Mouse (Mus musculus): ENCODE results near the gene Ptpn1. TPM values are rescaled to one million over a fixed set of nuclear protein-coding genes. Genes with fewer than 3 reads are reported as not detected.

The Ptpn1 gene
- total and polyA plus RNA-seq, 3 experiments = 69.8 to 131 (median 77.6) TPM

GRCm38 (mm10) chr2:167947251-167947650 lies 15.4 kb downstream of the Ptpn1 start:
- Histone ChIP-seq H3K27me3 (replicated peaks) (no peaks in the 10 kb centered on the region), H3K79me2 (replicated peaks; ENCODE audit: control insufficient read depth, extremely low read depth, insufficient read depth, poor library complexity, severe bottlenecking) (peaks cover 97% of the 10 kb centered on the region), H3K36me3 (replicated peaks in 1 of 2; ENCODE audit: control insufficient read depth in 1 of 2, insufficient read depth in 1 of 2, low read length in 1 of 2) (peaks cover 0 to 52% of the 10 kb centered on the region in 2 experiments), H3K4me1 (ENCODE audit: control insufficient read depth in 1 of 2, insufficient read depth in 2 of 2) (peaks cover 75 to 99% of the 10 kb centered on the region in 2 experiments), H3K4me2 (ENCODE audit: insufficient read depth, low read depth, poor library complexity, severe bottlenecking) (no peak overlapping the region), H3K9ac (ENCODE audit: insufficient read depth, low read depth) (no peak overlapping the region), H3K27ac (ENCODE audit: insufficient read depth, low read depth) (no peak overlapping the region), H3K9me3 (replicated peaks; ENCODE audit: low read length) (no peaks in the 10 kb centered on the region), H3K4me3 (replicated peaks in 1 of 3; ENCODE audit: low read depth in 2 of 3, low read length in 2 of 3, poor library complexity in 1 of 3) (no peak overlapping the region)
- no peak for DNase-seq (ENCODE audit: extremely low read depth)
- dilution Hi-C loops (cut with MboI; ENCODE audit: extremely low pct_ligation_motif_present, extremely low pct_unique_long_range_greater_than_20kb, low sequenced_read_pairs) (no loop called here), in situ Hi-C loops (cut with MboI; ENCODE audit: low pct_ligation_motif_present, low pct_unique_long_range_greater_than_20kb, low sequenced_read_pairs) (no loop called here)
- TF ChIP-seq POLR2A (IDR thresholded peaks at IDR 0.05; ENCODE audit: low read depth, low read length) (no peak), SMC3 (IDR thresholded peaks at IDR 0.05; ENCODE audit: low read depth, low read length) (no peak), BHLHE40 (IDR thresholded peaks at IDR 0.05; ENCODE audit: low read depth, low read length) (no peak), KAT2A (IDR thresholded peaks at IDR 0.05; ENCODE audit: insufficient replicate concordance, low read length) (no peak), NELFE (IDR thresholded peaks at IDR 0.05; ENCODE audit: low read depth, low read length) (no peak), CTCF (conservative IDR thresholded peaks at IDR 0.05 in 1 of 2, IDR thresholded peaks at IDR 0.05 in 1 of 2; ENCODE audit: low read depth in 2 of 2, low read length in 2 of 2) (no peak), ELF1 (IDR thresholded peaks at IDR 0.05; ENCODE audit: low read depth, low read length) (no peak), MEF2A (IDR thresholded peaks at IDR 0.05; ENCODE audit: borderline replicate concordance, low read depth, low read length) (no peak), RCOR1 (conservative IDR thresholded peaks at IDR 0.05; ENCODE audit: low read depth, low read length) (no peak), ZMIZ1 (IDR thresholded peaks at IDR 0.05; ENCODE audit: low read depth, low read length) (no peak), SIN3A (IDR thresholded peaks at IDR 0.05; ENCODE audit: low read length) (no peak), GABPA (IDR thresholded peaks at IDR 0.05; ENCODE audit: insufficient replicate concordance, low read depth, low read length) (no peak), MXI1 (IDR thresholded peaks at IDR 0.05; ENCODE audit: low read depth, low read length) (no peak), CHD1 (IDR thresholded peaks at IDR 0.05; ENCODE audit: low read depth, low read length) (no peak), PAX5 (IDR thresholded peaks at IDR 0.05; ENCODE audit: low read length) (no peak), NRF1 (IDR thresholded peaks at IDR 0.05; ENCODE audit: low read depth, low read length) (no peak), MYC (IDR thresholded peaks at IDR 0.05; ENCODE audit: low read depth, low read length) (no peak), MAX (IDR thresholded peaks at IDR 0.05; ENCODE audit: low read length) (no peak), JUN (IDR thresholded peaks at IDR 0.05; ENCODE audit: insufficient read depth, low read depth, low read length) (no peak), ZNF384 (IDR thresholded peaks at IDR 0.05; ENCODE audit: low read depth, low read length) (no peak)

- H3K9ac ChIP-seq (ENCODE audit: insufficient read depth, low read depth) = no peak overlapping the region
- no peaks in the 10 kb centered on the region for H3K27me3 ChIP-seq (replicated peaks)
- no peaks in the 10 kb centered on the region for H3K9me3 ChIP-seq (replicated peaks; ENCODE audit: low read length)
- TF ChIP-seq CHD2 (IDR thresholded peaks at IDR 0.05; ENCODE audit: low read length) (no peak), TCF12 (IDR thresholded peaks at IDR 0.05; ENCODE audit: low read depth, low read length) (no peak)
- H3K27ac ChIP-seq (ENCODE audit: insufficient read depth, low read depth) = peak overlapping the region; percentile 20
- no peak for DNase-seq (ENCODE audit: extremely low read depth)
- in situ Hi-C loops (cut with MboI; ENCODE audit: low pct_ligation_motif_present, low pct_unique_long_range_greater_than_20kb, low sequenced_read_pairs) (no loop called here), dilution Hi-C loops (cut with MboI; ENCODE audit: extremely low pct_ligation_motif_present, extremely low pct_unique_long_range_greater_than_20kb, low sequenced_read_pairs) (no loop called here)
- H3K79me2 ChIP-seq (replicated peaks; ENCODE audit: control insufficient read depth, extremely low read depth, insufficient read depth, poor library complexity, severe bottlenecking) = peaks cover 97% of the 10 kb centered on the region
- peaks cover 80 to 99% of the 10 kb centered on the region in 2 experiments for H3K4me1 ChIP-seq (ENCODE audit: control insufficient read depth in 1 of 2, insufficient read depth in 2 of 2)
- H3K4me3 ChIP-seq (replicated peaks in 1 of 3; ENCODE audit: low read depth in 2 of 3, low read length in 2 of 3, poor library complexity in 1 of 3) = no peak overlapping the region
- no peak overlapping the region for H3K4me2 ChIP-seq (ENCODE audit: insufficient read depth, low read depth, poor library complexity, severe bottlenecking)
- H3K36me3 ChIP-seq (replicated peaks in 1 of 2; ENCODE audit: control insufficient read depth in 1 of 2, insufficient read depth in 1 of 2, low read length in 1 of 2) = peaks cover 0 to 60% of the 10 kb centered on the region in 2 experiments
Observed at GRCm38 (mm10) chr2:167948047-167948446, 16.2 kb downstream of the Ptpn1 start.

All from CH12.LX (cell line).